Mouse (Mus musculus) kidney, postnatal 0 days (tissue): ENCODE measurements around the gene Sema3d. TPM values are rescaled to one million over a fixed set of nuclear protein-coding genes. Genes with fewer than 3 reads are reported as not detected.
A peak's percentile ranks its signal among the peaks of the same experiment; 100 is the strongest.

Experiments
- ATAC-seq: fragments of 200-750 bp; cut with Nextera tagmentation; replicated peaks from 2 replicates; pipeline ENCODE4 v1.8.0; 2017; ENCODE audit warnings: low read depth, moderate number of reproducible peaks, moderate TSS enrichment, moderate library complexity; ENCODE audit not compliant: low FRiP score
- DNase-seq: peaks from one replicate; pipeline ENCODE4 v3.0.0-alpha.2; 2016; ENCODE audit warnings: low spot score
- H3K27ac ChIP-seq: fragments of 300-500 bp; sonication (generic); 2 replicates; pipeline ENCODE4 v1.5.1; 2014; ENCODE audit warnings: mild to moderate bottlenecking
- H3K27me3 ChIP-seq: fragments of 300-500 bp; sonication (generic); 2 replicates; pipeline ENCODE4 v1.6.1; 2014; ENCODE audit warnings: low read length, mixed read lengths; ENCODE audit not compliant: insufficient read depth
- H3K36me3 ChIP-seq: fragments of 300-500 bp; sonication (generic); 2 replicates; pipeline ENCODE4 v1.6.1; 2014; ENCODE audit warnings: low read length, mixed read lengths; ENCODE audit not compliant: insufficient read depth
- H3K4me1 ChIP-seq: fragments of 300-500 bp; sonication (generic); replicated peaks from 2 replicates; pipeline ENCODE4 v1.6.1; 2014; ENCODE audit warnings: antibody characterized with exemption, low read length, mixed read lengths; ENCODE audit not compliant: insufficient read depth
- H3K4me2 ChIP-seq: fragments of 300-500 bp; sonication (generic); 2 replicates; pipeline ENCODE4 v1.6.1; 2014; ENCODE audit warnings: mild to moderate bottlenecking, low read length, moderate library complexity, mixed read lengths
- H3K4me3 ChIP-seq: fragments of 300-500 bp; sonication (generic); replicated peaks from 2 replicates; pipeline ENCODE4 v1.5.1; 2014; ENCODE audit warnings: low read depth, low read length
- H3K9ac ChIP-seq: fragments of 300-500 bp; sonication (generic); 2 replicates; pipeline ENCODE4 v1.6.1; 2014; ENCODE audit warnings: low read depth, low read length
- H3K9me3 ChIP-seq: fragments of 300-500 bp; sonication (generic); replicated peaks from 2 replicates; pipeline ENCODE4 v1.6.1; 2016; ENCODE audit warnings: low read length, inconsistent platforms, mixed read lengths
- CTCF ChIP-seq: IDR thresholded peaks from 2 replicates; pipeline ENCODE4 v1.5.1; 2016; ENCODE audit warnings: antibody characterized with exemption, low read depth, mild to moderate bottlenecking, moderate library complexity
- WGBS: fragments of 180-500 bp; shearing (Covaris S2); extraction: QIAGEN DNeasy Blood & Tissue Kit; methylation state at CpG from one replicate; pipeline ENCODE4 v1.1.7; 2014; 5-methylcytosine and 5-hydroxymethylcytosine counted together
- polyA plus RNA-seq: library from polyadenylated mRNA; unstranded; fragments of >200 nt; fragmentation: Nextera tagmentation; extraction: Ambion mirVana; gene quantifications from 2 replicates; pipeline ENCODE4 v1.2.1, GENCODE M21; 2015

The Sema3d gene
- polyA plus RNA-seq, 1 experiment from 2014 or later = 11.1 TPM

DNA sequence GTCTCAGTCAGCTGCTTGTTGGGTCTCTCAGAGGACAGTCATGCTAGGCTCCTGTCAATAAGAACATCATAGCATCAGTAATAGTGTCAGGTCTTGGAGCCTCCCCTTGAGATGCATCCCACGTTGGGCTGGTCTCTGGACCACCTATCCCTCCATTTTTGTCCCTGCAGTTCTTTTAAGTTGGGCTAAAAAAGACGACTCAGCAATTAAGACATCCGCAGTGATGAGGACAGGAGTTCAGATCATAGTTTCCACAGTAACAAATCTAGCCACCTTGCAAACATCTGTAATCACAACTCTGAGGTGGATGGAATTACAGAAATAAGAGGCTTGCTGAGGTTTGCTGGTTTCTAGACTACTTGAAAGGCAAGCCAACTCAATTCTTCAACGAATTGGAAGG is 67.9 kb downstream of the Sema3d start:
- H3K4me2 ChIP-seq = no peak overlapping the region
- H3K27me3 ChIP-seq = no peaks in the 10 kb centered on the region
- no peak for DNase-seq
- no peaks in the 10 kb centered on the region for H3K9me3 ChIP-seq
- no peaks in the 10 kb centered on the region for H3K36me3 ChIP-seq
- H3K27ac ChIP-seq = no peak overlapping the region
- WGBS = 86% methylated on average over 4 of the region's 4 CpGs
- H3K4me3 ChIP-seq = no peak overlapping the region
- ATAC-seq = no peak
- no peaks in the 10 kb centered on the region for H3K4me1 ChIP-seq
- no peak overlapping the region for H3K9ac ChIP-seq
- TF ChIP-seq CTCF = no peak

DNA sequence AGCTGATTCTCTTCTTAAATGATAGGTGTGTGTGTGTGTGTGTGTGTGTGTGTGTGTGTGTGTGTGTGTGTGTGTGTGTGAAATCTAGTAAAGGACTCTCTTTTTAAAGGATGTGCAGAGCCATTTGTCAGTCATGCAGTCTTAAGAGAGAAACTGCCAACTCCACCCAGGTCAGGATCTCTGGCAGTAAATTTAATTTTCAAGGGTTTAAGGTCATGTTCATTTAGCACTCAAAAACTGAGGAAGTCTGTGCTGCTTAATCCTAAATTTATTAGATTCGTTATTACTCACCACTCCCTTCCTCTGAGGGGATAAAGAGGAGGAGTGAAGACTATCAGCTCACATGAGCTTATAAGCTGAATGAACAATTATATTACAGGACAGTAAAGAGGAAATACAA is 71.8 kb downstream of the Sema3d start:
- no peak overlapping the region for H3K9ac ChIP-seq
- H3K4me2 ChIP-seq = no peak overlapping the region
- H3K9me3 ChIP-seq = no peaks in the 10 kb centered on the region
- no peaks in the 10 kb centered on the region for H3K27me3 ChIP-seq
- H3K4me1 ChIP-seq = no peaks in the 10 kb centered on the region
- ATAC-seq = no peak
- TF ChIP-seq CTCF = no peak
- no peaks in the 10 kb centered on the region for H3K36me3 ChIP-seq
- H3K27ac ChIP-seq = no peak overlapping the region
- H3K4me3 ChIP-seq = no peak overlapping the region
- 33% methylated on average over 1 of the region's 1 CpGs for WGBS
- DNase-seq = peak; percentile 32

DNA sequence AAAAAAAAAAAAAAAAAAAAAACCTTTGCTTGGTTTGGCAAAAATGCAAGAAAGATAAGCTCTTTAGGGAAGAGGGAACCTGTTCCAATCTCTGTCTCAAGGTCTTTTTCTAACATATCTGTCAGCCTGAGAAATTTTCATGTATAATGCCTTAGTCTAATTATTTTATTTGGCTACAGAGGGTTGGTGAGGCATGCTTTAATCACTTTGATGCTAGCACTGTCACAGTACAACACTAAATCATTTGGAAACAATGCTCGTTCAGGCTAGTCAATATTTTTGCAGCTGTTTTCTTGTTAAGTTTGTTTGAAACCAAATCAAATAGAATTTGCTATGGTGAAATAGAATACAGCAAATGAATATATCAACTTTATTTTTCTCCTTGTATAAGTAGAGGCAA is 74.3 kb downstream of the Sema3d start:
- no peak for ATAC-seq
- 24% methylated on average over 1 of the region's 1 CpGs for WGBS
- Histone ChIP-seq H3K4me1 (no peaks in the 10 kb centered on the region), H3K9ac (no peak overlapping the region), H3K4me3 (no peak overlapping the region), H3K9me3 (no peaks in the 10 kb centered on the region), H3K36me3 (no peaks in the 10 kb centered on the region), H3K4me2 (no peak overlapping the region), H3K27ac (no peak overlapping the region), H3K27me3 (no peaks in the 10 kb centered on the region)
- DNase-seq = peak; percentile 61
- no peak for TF ChIP-seq CTCF

DNA sequence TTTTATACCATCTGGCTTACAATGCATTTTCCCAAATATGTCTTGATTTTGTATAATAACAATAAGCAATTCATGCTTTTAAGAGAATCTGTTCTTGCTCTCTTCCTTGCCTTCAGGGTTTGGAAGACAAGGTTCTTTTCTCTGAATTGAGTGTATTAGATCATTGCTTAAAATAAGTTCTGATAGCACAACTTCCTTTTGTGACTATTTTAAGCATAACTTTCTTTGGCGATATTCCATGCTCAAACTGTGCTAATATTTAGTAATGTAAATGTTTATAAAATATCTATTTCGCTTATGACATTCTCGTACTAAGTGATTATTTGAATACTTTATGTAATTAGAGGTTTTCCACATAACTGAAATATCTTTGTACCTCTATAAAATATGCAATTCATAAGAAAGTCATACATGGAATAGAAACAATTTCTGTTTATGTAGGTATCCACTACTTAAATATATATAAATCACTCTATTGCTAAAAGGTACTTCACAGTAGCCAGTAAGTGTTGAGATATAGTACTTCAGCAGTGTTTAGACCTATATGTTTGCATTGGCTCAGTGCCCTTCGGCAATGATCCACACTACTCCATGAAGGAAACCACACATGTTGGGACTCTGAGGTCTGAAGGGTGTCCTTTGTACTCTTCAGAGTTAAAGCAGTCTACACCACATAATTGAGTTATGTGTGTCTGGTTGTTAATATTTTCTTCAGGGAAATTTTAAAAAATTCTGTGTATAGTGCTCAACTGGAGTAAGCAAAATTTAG is 84.6 kb downstream of the Sema3d start:
- WGBS = 69% methylated on average over 4 of the region's 4 CpGs
- Histone ChIP-seq H3K4me3 (no peak overlapping the region), H3K4me1 (no peaks in the 10 kb centered on the region), H3K9me3 (no peaks in the 10 kb centered on the region), H3K36me3 (no peaks in the 10 kb centered on the region), H3K9ac (no peak overlapping the region), H3K4me2 (no peak overlapping the region), H3K27ac (no peak overlapping the region), H3K27me3 (no peaks in the 10 kb centered on the region)
- no peak for TF ChIP-seq CTCF
- no peak for ATAC-seq
- DNase-seq = no peak

DNA sequence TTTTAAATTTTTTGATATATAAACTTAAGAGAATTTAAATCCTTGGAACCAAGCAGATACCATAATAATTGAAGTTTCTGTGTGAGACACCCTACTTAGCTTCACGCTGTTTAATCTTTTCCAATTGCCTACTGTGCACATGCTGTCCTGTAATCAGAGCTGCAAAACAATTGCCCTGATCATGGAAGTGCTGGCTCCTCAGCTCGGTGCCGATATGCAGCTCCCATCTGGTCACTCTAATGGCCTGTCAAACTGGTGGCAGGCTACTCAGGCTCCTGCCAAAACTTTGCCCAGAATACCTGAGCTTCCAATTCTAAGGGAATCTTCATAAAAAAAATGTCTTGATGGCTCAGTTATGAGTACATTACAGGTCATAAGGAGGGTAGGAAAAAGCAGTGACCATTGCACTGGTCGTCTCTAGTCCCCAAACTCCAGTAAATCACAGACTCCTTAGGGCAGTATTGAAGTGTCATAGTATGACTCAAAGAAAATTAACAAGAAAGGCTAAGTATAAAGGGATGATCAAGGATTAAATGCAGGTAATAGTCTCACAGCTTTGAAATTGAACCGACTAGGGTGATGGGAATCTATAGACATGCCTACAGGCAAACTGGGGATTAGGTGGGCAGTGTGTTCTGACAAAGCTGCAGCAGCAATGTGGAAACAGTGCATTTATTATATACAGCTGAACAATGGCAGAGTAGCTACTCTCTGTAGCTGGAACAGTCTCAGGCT is 91.9 kb downstream of the Sema3d start:
- H3K27me3 ChIP-seq = no peaks in the 10 kb centered on the region
- no peaks in the 10 kb centered on the region for H3K36me3 ChIP-seq
- no peak overlapping the region for H3K4me3 ChIP-seq
- 65% methylated on average over 5 of the region's 5 CpGs for WGBS
- ATAC-seq (no peak), DNase-seq (no peak)
- H3K4me1 ChIP-seq = no peaks in the 10 kb centered on the region
- no peak overlapping the region for H3K4me2 ChIP-seq
- no peak overlapping the region for H3K9ac ChIP-seq
- H3K9me3 ChIP-seq = no peaks in the 10 kb centered on the region
- no peak for TF ChIP-seq CTCF
- no peak overlapping the region for H3K27ac ChIP-seq

DNA sequence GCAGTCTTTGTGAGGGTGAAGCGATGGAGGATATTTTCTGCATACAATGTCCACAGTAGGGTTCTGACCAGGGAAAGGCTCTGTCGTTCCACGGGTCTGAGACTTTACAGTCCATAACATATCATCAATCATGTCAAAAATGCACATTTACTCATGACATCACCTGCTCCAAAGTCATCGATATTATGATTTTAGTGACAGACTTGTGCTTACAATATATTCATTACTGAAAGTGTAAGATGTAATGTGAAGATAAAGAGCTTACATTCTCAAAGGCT is 92.4 kb downstream of the Sema3d start:
- no peak overlapping the region for H3K4me3 ChIP-seq
- no peak for TF ChIP-seq CTCF
- H3K4me2 ChIP-seq = no peak overlapping the region
- H3K36me3 ChIP-seq = no peaks in the 10 kb centered on the region
- H3K27ac ChIP-seq = no peak overlapping the region
- no peak overlapping the region for H3K9ac ChIP-seq
- no peak for DNase-seq
- ATAC-seq = no peak
- WGBS = 78% methylated on average over 4 of the region's 4 CpGs
- H3K9me3 ChIP-seq = no peaks in the 10 kb centered on the region
- no peaks in the 10 kb centered on the region for H3K27me3 ChIP-seq
- H3K4me1 ChIP-seq = no peaks in the 10 kb centered on the region
